Mouse (Mus musculus) embryo, embryonic 11 days (tissue): ENCODE data around the gene Ccdc70.
"Not testable (repeated sequence)": the region's sequence is repeated elsewhere in the genome, so short reads cannot be mapped to it uniquely, and the experiment has no call there.

Source experiments
- DNase-seq: peaks from one replicate; pipeline ENCODE4 v3.0.0-alpha.2; 2015

Gene Ccdc70

DNA sequence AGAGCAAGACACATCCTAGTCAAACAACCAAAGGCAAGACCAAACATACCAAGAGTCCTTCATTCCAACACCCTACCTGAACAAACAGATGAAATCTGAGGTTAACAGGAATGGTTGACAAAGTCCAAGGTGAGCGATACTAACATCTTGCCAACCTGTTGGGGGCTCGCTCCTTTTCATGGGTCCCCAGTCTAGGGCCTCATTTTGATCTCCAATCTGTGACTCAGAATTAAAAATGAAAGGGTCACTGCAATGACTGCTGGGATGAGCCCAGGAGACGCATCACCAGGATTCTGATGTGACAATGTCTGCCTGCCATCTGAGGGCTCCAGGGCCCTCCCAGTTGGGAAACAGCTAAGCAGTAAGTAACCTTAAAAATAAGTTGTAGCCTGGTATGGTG, at the start of gene Ccdc70:
Gene Ccdc70, plus strand, starts transcription at position 301 of the 400 bp plus-strand sequence.
- no peak for DNase-seq

DNA sequence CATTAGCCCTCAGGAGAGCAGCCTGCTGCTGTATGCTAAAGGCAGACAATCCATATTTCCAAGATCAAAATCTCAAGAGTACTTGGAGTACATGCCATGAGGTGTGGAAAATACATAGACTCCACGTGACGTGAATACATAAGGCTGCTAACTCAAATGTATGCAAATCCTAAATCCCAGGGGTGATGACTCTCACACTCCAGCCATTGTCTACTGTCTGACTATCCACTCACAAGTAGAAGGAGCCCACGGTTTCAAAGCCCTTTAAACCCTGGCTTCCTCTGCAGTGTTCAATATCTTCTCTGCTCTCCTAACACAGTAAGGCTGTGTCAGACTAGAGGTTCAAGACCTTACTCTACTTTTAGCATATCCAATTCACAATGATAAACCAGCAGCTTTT, 38.8 kb upstream of the Ccdc70 start:
- DNase-seq: not testable (repeated sequence)

DNA sequence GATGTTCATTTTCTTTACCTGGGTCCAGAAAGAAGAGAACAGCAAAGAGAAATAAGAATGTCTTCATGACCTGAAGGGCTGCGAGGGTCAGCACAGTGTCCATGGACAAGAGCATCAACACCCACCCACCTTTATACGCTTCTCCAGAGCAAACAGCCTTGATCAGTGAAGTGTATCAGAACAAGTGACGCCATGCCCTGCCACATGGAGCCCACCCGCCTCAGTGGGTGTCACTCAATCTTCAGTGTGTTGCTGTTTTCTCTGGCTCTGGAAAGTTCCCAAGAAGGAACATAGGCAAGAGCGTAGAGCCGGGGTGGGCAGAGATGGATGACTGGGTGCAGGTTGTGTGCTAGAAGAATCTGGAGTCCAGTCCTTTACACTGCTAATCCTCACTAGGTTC, 37.0 kb upstream of the Ccdc70 start, which contains the start of gene Defb15:
Gene Defb15, minus strand, starts transcription at position 101 of the 400 bp plus-strand sequence.
- DNase-seq: no peak

DNA sequence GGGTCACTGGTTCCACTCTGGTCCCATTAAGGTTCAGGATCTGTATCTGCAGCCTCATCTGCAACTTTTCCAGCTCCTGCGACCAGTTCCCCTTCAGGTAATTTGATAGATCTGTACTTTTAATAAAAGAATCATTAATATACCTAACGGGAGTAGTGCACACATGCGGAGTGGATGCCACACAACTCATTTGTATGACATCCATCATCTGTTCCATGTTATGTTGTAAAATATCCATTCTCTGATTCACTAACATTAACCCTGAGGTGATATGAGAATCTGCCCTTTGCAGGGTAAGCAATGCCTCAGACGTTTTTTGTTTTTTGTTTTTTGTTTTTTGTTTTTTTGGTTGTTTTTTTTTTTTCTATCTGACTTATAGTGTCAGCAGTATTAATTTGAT, 31.5 kb upstream of the Ccdc70 start, which contains the start of gene Defb35:
Gene Defb35, plus strand, starts transcription at position 301 of the 400 bp plus-strand sequence.
- not testable (repeated sequence) for DNase-seq

DNA sequence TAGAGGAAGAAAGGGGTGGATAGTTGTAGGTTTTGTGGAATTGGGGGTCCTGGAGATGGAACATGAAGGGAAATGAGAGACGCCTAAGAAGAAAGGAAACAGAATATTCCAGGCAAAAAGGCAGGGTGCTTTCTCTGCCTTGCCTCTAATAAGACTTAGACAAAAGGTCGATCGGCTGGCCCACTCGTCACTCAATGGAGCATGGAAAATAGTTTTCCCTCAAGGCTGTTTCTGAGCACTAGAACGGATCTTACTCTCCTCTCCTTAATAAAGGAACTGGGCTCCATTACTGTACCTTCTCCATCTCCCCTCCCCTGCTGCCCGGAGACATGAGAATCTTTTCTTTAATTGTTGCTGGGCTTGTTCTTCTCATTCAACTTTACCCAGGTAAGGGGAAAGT, 23.1 kb upstream of the Ccdc70 start, which contains the start of gene Defb13:
Gene Defb13, plus strand, starts transcription at position 301 of the 400 bp plus-strand sequence.
- no peak for DNase-seq

DNA sequence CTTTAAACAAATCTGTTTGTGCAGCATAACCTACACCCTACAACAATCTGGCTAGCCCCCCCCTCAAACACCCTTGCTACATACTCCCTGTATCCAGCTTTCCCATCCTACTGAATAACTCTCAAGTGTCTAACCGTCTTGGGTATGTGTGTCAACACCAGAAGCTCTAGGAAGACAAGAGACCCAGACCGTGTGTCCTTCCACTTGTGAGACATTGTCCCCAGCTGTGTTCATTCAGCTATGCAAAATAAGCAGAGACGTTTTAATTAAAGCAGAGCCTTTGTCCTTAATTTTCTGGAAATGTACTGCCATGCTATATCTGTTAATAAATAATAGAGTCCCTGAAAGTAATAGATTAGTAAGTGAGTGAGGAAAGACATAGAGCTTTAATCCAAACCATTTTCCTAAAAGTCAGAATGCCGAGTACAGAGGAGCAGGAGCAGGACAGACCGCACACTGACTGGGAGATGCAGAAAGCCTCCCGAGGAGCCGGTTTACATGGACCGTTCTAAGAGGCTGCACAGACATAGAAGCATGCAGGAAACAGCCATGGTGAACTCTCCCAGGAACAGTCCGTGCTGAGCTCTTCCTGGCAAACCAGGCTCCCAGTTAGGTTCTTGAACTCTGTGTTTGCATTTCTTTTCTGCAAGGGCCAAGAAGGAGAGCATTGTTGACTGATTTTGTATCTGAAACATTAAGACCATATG, 22.1 kb upstream of the Ccdc70 start:
- DNase-seq: no peak

DNA sequence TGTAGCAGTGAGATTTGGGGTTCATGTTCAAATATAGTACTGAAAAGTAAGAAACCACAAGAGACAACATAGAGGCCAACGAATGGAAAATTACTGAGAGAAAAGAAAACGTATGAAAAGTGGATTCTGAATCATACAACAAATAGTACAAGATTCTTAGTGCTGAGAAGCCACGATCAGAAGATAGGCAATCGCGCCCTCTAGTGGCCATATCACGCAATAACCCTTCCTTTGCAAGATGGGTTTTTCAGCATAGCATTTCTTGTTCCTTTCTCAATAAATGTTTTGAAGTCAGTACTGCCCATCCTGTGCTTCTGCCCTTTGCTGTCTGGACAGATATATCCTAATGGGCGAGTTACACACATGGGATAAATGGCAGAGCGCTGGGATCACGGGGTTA, 14.3 kb upstream of the Ccdc70 start:
- peak; percentile 59 for DNase-seq

DNA sequence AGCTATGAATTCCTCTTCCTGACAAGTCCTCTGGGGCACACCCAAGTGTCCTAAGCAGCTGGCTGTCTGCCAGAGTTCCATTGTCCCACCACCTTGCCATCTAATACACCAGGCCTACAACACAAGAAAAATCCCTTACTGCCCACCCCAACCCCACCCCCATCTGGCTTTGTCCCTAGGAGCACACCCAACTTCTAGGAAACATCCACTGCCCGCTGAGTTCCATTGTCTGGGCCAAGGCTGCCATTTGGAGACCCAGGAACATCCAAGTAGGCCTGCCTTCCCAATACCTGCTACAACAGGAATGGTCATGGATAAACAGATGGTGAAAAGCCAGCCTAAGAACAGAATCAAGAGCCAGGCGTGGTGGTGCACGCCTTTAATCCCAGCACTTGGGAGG, 13.2 kb upstream of the Ccdc70 start:
- DNase-seq: no peak

DNA sequence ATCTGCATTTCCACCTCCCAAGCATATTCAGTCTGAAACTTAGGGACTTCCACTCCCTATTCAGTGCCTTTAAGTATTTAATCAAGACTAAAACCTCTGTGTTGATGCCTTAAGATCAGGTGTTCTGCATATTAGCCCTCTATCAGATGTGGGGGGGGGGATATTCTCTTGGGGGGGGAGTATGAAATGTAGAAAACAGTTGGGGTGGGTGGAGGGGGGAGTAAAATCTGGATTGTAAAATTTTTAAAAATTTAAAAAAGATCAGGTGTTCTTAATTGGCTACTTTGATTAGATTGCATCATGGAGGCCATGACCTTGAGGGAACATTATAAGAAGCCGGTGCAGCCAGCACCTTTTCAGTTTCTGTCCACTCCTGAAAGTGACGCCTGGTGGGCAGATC, 11.2 kb upstream of the Ccdc70 start, which contains the start of gene Fam90a1a:
Gene Fam90a1a, plus strand, starts transcription at position 301 of the 400 bp plus-strand sequence.
- DNase-seq: no peak

DNA sequence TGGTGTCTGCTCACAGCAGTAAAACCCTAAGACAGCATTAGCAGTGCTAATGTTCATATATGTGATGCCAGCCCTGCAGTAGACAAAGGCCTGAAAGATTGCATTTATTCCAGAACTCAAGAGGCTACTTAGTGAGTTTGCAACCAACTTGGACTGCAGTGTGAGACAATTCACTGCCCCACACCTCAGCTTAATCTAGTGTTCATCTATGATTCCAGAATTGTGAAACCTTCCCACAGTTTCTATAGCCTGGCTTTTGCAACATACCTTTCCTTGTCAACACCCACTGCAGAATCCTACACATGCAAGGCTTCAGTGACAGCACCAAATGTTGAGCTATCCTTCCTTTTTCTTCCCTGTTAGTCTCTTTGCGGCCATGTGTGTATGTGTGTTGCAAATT, 2.9 kb upstream of the Ccdc70 start:
- no peak for DNase-seq

DNA sequence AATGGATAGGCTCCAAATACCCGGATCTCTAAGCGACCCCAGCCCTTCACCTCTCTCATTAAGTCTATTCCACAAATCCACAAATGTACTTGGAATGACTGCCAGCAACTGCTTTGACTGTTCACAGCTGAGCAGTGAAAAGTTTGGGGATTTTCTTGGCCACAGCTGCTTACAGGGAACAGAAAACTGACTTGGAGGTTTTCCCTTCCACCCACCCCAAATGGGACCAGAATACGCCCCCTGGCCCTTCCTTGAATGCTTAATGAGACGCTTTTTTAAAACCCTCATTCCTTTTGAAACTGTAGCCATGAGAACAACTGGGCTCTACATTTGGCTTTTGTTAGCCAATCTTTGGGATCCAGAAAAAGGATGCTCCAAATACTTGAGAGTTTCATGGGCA, 8.6 kb downstream of the Ccdc70 start:
- DNase-seq: no peak

DNA sequence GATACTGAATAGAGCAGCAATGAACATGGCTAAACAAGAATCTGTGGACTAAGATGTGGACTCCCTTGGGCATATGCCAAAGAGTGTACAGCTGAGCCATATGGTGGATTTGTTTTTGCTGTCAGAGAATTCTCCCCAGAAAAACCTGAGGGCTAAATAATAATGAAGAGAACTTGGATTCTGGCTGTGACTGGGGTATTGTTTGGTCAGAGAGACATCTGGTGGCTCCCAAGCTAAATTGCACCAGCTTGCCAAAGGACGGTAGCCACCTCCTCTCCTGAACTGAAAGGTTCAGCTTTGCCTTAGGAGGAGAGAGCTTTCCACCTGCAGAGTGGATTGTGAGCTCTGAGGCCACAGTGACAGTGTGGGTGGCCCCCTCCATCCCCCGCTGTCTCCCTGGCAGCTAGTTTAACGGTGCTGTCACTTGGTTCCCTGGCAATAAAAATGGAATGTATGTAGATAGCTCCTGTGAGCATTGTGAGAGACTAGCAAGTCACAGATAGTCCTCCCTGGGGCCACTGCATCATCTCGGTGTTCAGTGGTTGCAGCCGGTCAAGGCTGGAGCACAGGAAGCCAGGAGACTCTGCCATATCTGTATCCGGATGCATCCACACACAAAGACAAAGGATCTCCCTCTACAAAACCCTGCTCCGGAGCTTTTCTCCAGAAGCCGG, 12.2 kb downstream of the Ccdc70 start:
- DNase-seq: peak; percentile 14

DNA sequence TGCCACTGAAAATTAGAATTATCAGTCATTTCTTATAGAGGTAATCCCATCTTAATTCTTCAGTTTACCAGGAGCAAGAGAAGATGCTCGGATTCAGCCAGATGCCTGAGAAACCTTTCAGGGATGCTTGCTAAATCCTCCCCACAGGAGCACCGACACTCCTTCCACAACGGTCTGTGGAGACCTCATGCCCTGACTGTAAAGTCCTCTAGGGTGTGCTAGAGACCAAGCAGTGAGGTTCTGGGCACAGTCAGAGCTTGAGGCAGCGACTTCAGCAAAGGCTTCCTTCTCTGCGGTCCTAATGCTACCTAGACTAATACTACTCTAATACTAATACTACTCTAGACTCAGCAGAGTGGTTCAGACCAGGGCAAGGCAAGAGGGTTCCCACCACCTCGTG, 22.6 kb downstream of the Ccdc70 start:
- DNase-seq: peak; percentile 61

DNA sequence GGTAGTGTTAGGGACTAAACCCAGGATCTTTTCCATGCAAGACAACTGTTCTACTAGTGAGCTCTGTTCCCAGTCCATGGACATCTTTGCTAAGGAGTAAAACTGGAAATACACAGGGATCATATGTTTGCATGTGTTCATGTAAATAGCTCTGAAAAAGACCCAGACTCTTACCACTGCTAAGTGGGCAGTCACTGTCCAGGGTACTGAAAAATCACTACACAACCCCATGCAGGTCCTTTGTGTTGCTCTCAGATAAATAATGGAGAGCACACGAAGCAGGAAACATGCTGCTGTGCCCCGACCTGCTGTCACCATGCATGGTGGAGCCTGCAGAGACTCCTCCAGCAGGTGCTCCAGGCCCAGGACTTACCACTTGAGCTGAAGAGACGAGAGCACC, 25.6 kb downstream of the Ccdc70 start:
- DNase-seq: peak; percentile 49

DNA sequence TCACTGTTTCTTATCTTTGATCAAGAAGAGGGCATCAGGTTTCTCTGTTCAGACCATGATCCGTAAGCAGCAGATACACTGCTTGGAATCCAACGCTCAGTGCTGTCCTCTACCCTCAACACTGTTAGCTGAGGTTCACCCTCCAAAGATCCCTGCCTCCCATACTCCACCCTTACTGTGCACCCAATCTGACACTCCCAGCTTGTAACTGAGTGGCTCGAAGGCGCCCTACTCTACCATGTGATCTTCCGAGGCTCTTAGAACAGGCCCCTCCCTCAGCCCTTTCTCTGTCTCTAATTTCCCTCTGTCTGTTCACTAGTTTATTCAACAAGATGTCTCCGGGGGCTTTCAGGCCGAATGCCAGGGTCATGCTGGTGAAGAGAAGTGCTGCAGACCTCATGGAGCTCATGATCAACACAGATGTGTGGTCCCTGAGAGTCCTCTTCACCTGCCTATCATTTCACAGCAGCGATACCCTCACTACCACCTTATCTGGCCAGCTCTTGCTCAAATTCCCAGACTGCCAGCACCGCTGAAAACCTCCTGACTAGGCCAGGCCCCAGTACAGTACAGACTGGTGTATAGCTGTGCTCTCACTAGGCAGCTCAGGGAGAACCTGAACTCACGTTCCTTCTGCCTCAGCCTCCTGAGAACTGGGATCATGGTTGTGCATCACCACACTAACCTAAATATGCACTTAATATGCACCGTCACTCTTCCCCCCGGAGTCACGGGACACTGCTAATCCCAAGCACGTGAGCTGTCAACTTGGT, 35.4 kb downstream of the Ccdc70 start:
- DNase-seq: no peak

DNA sequence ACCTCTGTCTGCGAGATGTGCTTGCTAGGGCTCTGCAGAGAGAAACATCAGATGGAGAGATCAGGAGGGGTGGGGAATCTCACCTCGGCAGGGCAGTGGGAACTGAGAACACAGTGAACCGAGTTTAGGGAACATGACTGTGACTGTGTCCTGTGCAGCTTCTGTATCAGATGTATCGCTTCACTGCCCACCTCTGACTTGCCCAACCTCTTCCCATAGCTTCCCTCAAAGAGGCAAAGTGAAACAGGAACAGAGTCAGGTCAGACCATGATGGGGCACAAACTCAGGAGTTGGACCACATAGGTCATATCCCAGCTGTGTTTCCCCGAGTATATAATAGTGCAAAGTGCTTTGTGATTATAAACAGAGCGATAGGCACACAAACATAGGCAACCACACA, 36.8 kb downstream of the Ccdc70 start:
- DNase-seq: no peak

DNA sequence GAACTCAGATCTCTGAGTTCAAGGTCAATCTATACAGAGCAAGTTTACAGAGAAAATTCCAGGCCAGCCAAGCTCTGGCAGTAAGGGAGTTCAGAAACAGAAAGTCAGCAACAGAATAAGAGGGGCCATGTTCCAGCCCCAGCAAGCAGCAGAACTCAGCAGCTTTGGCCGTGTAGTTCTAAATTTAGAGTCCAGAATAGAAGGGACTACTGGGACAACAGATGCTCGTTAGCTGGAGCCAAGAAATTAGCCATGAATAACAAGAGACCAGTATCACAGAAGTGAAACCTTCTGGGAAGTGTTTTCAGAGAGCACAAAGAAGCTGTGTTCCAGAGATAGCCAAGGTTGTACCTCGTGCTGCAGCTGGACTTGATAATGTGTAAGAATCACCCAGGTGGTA, 39.8 kb downstream of the Ccdc70 start:
- no peak for DNase-seq

DNA sequence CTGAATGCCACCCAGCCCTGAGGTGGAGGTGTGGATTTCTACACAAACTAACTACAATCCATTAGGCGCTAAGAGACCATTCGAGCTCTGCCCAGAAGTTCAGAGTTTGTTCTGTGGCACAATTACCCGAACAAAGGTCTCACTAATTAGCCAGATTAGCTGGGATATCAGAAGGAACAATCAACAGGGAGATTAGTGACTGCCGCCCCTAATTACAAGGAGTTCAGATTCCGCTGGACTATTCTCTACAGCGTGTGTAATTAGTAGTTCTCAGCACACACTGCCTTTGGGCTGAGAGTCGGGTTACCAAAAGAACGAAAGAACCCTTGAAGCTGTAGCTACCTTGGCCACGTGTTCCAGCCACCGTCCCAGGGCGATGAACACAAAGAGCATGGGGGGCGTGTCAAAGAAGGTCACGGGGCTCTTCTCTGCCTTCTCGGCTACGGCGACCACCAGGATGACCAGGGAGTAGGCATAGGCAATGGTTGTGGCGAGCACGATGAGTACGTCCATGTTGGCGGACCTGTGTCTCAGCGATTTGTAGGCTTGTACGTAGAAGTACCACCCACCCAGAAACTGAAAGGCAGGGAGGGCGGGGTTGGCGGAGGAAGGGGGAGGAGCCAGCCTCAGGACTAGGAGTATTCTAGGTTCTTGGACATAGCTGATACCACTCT, 43.6 kb downstream of the Ccdc70 start:
- peak; percentile 22 for DNase-seq

DNA sequence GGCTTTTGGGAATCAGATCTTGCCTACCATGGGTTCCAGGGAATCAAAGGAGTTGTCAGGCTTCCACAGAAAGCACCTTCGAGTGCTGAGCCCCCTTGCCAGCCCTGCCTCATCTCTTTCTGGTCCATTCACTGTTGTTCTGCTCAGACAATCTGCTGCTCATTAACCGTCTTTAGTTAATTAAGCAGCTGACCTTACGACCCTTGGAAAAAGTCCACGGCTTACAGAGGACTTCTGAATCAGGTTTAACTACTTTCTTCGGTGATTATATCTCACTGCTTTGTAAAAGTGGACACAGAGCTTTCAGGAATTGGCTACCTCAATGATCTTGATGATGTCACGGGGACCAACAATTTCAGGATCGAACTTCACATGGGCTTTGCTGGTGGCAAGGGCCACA, 48.2 kb downstream of the Ccdc70 start:
- DNase-seq: no peak

DNA sequence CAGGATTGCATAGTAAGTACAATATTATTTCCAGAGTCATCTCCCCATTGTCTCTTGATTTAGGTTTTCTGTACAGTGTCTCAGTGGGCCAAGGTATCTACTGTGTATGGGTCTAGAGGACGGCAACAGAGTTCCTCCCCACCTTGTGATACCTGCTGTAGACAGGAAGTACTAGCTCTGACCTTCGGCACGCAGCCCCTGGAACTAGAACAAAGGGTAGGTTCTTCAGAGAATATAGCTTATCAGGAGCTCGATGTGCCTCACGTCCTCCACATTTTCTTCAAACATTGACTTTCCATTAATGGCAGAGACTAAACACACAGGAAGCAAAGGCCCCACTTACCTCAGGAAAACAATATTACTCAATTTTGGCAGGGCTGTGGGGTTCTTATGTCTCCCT, 49.9 kb downstream of the Ccdc70 start:
- DNase-seq: no peak

DNA sequence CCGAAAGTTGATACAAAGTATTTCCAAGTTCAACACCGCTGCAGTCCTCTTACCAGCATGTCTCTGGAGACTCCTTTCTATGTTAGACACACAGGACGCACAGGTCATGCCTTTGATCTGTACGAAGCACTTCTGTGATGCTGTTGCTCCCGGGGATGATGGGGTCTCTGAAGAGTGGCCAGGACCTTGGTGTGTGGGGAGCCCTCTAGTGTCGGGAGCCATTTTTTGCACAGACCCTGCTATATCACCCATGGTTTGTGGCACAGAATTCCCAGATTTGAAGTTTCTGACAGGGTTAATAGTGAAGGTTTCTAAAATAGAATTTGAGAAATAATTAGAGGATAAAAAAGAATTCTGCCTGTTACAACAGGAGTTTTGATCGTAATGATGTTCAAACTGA, 52.7 kb downstream of the Ccdc70 start:
- DNase-seq: peak; percentile 24
